Mouse (Mus musculus): Measurements from ENCODE around the gene Itpr1.

GRCm38 (mm10) chr6:108206914-108207566 is 5.9 kb upstream of the Itpr1 start:
- TF ChIP-seq POLR2A (IDR thresholded peaks at IDR 0.05; ENCODE audit: low read depth, low read length) (no peak), CTCF (IDR thresholded peaks at IDR 0.05; ENCODE audit: extremely low read depth, insufficient read length, insufficient replicate concordance, low read depth, low read length) (no peak)
